Mouse (Mus musculus): ENCODE results near the gene Cog8. TPM values are rescaled to one million over a fixed set of nuclear protein-coding genes. Genes with fewer than 3 reads are reported as not detected.
"Not testable (repeated sequence)": the region's sequence is repeated elsewhere in the genome, so short reads cannot be mapped to it uniquely, and the experiment has no call there.

Gene Cog8
- polyA plus RNA-seq, 2 experiments, result 14.8 to 16.8 TPM

GRCm38 (mm10) chr8:107045478-107045877 lies 11.0 kb downstream of the Cog8 start:
- ATAC-seq (ENCODE audit: insufficient read depth) (no peak), DNase-seq (ENCODE audit: low read depth in 3 of 3, low spot score in 3 of 3) (no peak)
- Histone ChIP-seq H3K36me3 (replicated peaks; ENCODE audit: control insufficient read depth, insufficient read depth, low read depth) (peaks cover 57% of the 10 kb centered on the region), H3K9me3 (ENCODE audit: control insufficient read depth, low read length) (no peaks in the 10 kb centered on the region), H3K4me1 (replicated peaks; ENCODE audit: control insufficient read depth in 2 of 2, insufficient read depth in 2 of 2, low read length in 1 of 2) (peaks cover 0 to 11% of the 10 kb centered on the region in 2 experiments; a peak in 2 of 4 replicates), H3K4me2 (ENCODE audit: low read depth) (no peak overlapping the region), H3K27ac (no peak overlapping the region), H3K4me3 (ENCODE audit: insufficient read depth in 1 of 2, low read depth in 2 of 2, low read length in 2 of 2) (no peak overlapping the region), H3K27me3 (ENCODE audit: control insufficient read depth, insufficient read depth, low read length) (no peaks in the 10 kb centered on the region), H3K9ac (replicated peaks) (no peak overlapping the region)
- no peak for TF ChIP-seq CTCF (IDR thresholded peaks at IDR 0.05; ENCODE audit: low read depth)
- no peak for TF ChIP-seq EP300 (IDR thresholded peaks at IDR 0.05; ENCODE audit: low read depth)
- WGBS (ENCODE audit: insufficient replicate concordance), result 83% methylated on average over 6 of the region's 6 CpGs

GRCm38 (mm10) chr8:107040632-107041031 lies 15.9 kb downstream of the Cog8 start:
- Histone ChIP-seq H3K27ac (no peak overlapping the region), H3K36me3 (replicated peaks; ENCODE audit: control insufficient read depth, insufficient read depth, low read depth) (peaks cover 43% of the 10 kb centered on the region), H3K4me3 (ENCODE audit: insufficient read depth in 1 of 2, low read depth in 2 of 2, low read length in 2 of 2) (no peak overlapping the region), H3K9me3 (ENCODE audit: control insufficient read depth, low read length) (no peaks in the 10 kb centered on the region), H3K4me2 (ENCODE audit: low read depth) (no peak overlapping the region), H3K27me3 (ENCODE audit: control insufficient read depth, insufficient read depth, low read length) (no peaks in the 10 kb centered on the region), H3K9ac (replicated peaks) (no peak overlapping the region), H3K4me1 (replicated peaks; ENCODE audit: control insufficient read depth in 2 of 2, insufficient read depth in 2 of 2, low read length in 1 of 2) (no peaks in the 10 kb centered on the region)
- TF ChIP-seq CTCF (IDR thresholded peaks at IDR 0.05; ENCODE audit: low read depth) (no peak), EP300 (IDR thresholded peaks at IDR 0.05; ENCODE audit: low read depth) (no peak)
- DNase-seq (ENCODE audit: low read depth in 3 of 3, low spot score in 3 of 3) (no peak), ATAC-seq (ENCODE audit: insufficient read depth) (no peak)
- 59% methylated on average over 7 of the region's 7 CpGs for WGBS (ENCODE audit: insufficient replicate concordance)

- H3K27me3 ChIP-seq (ENCODE audit: control insufficient read depth, insufficient read depth, low read length), result no peaks in the 10 kb centered on the region
- no peak for ATAC-seq (ENCODE audit: insufficient read depth)
- TF ChIP-seq EP300 (IDR thresholded peaks at IDR 0.05; ENCODE audit: low read depth) (no peak), CTCF (IDR thresholded peaks at IDR 0.05; ENCODE audit: low read depth) (no peak)
- no peaks in the 10 kb centered on the region for H3K9me3 ChIP-seq (ENCODE audit: control insufficient read depth, low read length)
- peaks cover 5% of the 10 kb centered on the region for H3K36me3 ChIP-seq (replicated peaks; ENCODE audit: control insufficient read depth, insufficient read depth, low read depth)
- WGBS (ENCODE audit: insufficient replicate concordance), result 73% methylated on average over 8 of the region's 8 CpGs
- no peak overlapping the region for H3K27ac ChIP-seq
- no peak for DNase-seq (ENCODE audit: low read depth in 3 of 3, low spot score in 3 of 3)
- no peak overlapping the region for H3K9ac ChIP-seq (replicated peaks)
- no peak overlapping the region for H3K4me2 ChIP-seq (ENCODE audit: low read depth)
- peaks cover 10 to 11% of the 10 kb centered on the region in 2 experiments for H3K4me1 ChIP-seq (replicated peaks; ENCODE audit: control insufficient read depth in 2 of 2, insufficient read depth in 2 of 2, low read length in 1 of 2)
- H3K4me3 ChIP-seq (ENCODE audit: insufficient read depth in 1 of 2, low read depth in 2 of 2, low read length in 2 of 2), result no peak overlapping the region
Measured at GRCm38 (mm10) chr8:107036626-107037025, 19.9 kb downstream of the Cog8 start.

GRCm38 (mm10) chr8:107035641-107036040 lies 20.8 kb downstream of the Cog8 start:
- TF ChIP-seq CTCF (IDR thresholded peaks at IDR 0.05; ENCODE audit: low read depth) (no peak), EP300 (IDR thresholded peaks at IDR 0.05; ENCODE audit: low read depth) (no peak)
- Histone ChIP-seq H3K9ac (replicated peaks) (no peak overlapping the region), H3K4me1 (replicated peaks; ENCODE audit: control insufficient read depth in 2 of 2, insufficient read depth in 2 of 2, low read length in 1 of 2) (peaks cover 10 to 11% of the 10 kb centered on the region in 2 experiments), H3K9me3 (ENCODE audit: control insufficient read depth, low read length) (no peaks in the 10 kb centered on the region), H3K36me3 (replicated peaks; ENCODE audit: control insufficient read depth, insufficient read depth, low read depth) (peaks cover 5% of the 10 kb centered on the region), H3K4me3 (ENCODE audit: insufficient read depth in 1 of 2, low read depth in 2 of 2, low read length in 2 of 2) (no peak overlapping the region), H3K4me2 (ENCODE audit: low read depth) (no peak overlapping the region), H3K27me3 (ENCODE audit: control insufficient read depth, insufficient read depth, low read length) (no peaks in the 10 kb centered on the region), H3K27ac (no peak overlapping the region)
- no peak for DNase-seq (ENCODE audit: low read depth in 3 of 3, low spot score in 3 of 3)
- ATAC-seq (ENCODE audit: insufficient read depth), result no peak
- WGBS (ENCODE audit: insufficient replicate concordance), result 74% methylated on average over 3 of the region's 3 CpGs

DNA sequence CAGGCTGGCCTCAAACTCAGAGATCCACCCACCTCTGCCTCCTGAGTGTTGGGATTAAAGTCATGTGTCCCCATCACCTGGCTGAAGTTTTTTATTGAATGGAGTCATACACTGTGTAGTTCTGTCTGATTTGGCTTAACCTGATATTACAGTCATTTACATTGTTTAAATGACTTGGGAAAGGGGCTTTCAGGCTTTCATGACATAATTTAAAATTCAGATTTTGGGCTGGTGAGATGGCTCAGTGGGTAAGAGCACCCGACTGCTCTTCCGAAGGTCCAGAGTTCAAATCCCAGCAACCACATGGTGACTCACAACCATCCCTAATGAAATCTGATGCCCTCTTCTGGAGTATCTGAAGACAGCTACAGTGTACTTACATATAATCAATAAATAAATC lies 22.9 kb downstream of the Cog8 start:
- H3K27ac ChIP-seq; H3K4me2 ChIP-seq (ENCODE audit: low read depth); H3K9ac ChIP-seq (replicated peaks); H3K36me3 ChIP-seq (replicated peaks; ENCODE audit: control insufficient read depth, insufficient read depth, low read depth); ATAC-seq (ENCODE audit: insufficient read depth); H3K9me3 ChIP-seq (ENCODE audit: control insufficient read depth, low read length); H3K4me3 ChIP-seq (ENCODE audit: insufficient read depth in 1 of 2, low read depth in 2 of 2, low read length in 2 of 2); H3K27me3 ChIP-seq (ENCODE audit: control insufficient read depth, insufficient read depth, low read length); DNase-seq (ENCODE audit: low read depth in 3 of 3, low spot score in 3 of 3): not testable (repeated sequence)
- H3K4me1 ChIP-seq (replicated peaks; ENCODE audit: control insufficient read depth in 2 of 2, insufficient read depth in 2 of 2, low read length in 1 of 2), result peaks cover 10 to 23% of the 10 kb centered on the region in 2 experiments
- 84% methylated on average over 2 of the region's 2 CpGs for WGBS (ENCODE audit: insufficient replicate concordance)

Data from liver, embryonic 14.5 days (tissue).